Mouse (Mus musculus) layer of hippocampus, postnatal 36 days (tissue): ENCODE results near the gene Focad. TPM values are rescaled to one million over a fixed set of nuclear protein-coding genes. Genes with fewer than 3 reads are reported as not detected.

Experiments
- DNase-seq, 2 experiments: peaks; one replicate each; pipeline ENCODE4 v3.0.0; 2022
- total RNA-seq, 2 experiments: library from RNA; stranded (reverse); gene quantifications; 2 replicates each; pipeline ENCODE4 v1.2.3; 2021

The Focad gene
- total RNA-seq, 2 experiments from 2014 or later: 70.3 to 75.4 TPM

DNA sequence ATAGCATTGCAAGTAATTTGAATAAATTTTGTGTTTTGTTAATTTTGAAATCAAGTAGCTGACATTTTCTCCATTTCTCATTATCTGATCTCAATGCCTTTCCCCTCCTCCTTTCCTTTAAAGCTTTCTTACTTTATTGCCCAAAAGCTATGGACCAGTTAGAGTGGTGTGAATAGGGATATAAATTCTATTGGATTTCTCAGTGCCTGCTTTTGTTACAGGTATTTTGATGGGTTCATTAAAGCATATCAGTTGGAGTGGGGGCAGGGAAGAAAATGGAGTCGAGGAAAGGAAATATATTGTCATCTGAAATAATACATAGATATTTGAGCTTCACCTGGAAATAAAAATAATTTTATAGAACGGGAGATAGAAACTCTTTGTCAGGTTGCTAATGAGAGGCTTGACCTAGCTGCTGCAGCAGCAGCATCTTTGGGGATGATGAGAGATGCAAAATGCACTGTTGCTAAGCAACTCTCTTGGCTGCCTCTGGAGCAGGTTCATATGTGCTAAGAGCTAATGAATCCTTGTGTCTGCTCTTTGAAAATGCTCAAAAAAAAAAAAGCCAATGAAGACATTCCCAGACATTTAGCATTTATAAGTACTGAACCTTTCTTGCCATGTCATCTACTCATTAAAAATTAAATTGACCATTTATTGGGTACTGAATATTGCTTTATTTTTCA lies 116.9 kb downstream of the Focad start:
- DNase-seq: no peak

DNA sequence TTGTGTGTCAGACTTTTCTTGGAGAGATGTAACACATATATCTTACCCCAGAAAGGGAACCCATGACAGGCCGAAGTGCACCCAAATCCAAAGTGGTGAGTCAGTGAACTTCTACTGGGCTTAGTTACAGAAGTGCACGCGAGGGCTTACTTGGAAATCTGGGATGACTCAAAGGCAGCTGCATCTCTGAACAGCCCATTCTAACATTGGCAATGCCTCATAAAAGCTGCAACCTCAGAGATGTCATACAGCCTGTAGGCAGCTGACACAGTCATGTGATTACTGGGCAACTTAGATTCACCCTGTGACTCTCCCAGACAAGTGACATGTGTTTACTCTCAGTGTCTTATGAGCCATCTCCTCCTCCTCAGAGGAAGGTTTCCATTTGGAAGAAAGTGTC lies 119.5 kb downstream of the Focad start:
- no peak for DNase-seq

GRCm38 (mm10) chr4:88218286-88218685 lies 123.9 kb downstream of the Focad start:
- DNase-seq: no peak

DNA sequence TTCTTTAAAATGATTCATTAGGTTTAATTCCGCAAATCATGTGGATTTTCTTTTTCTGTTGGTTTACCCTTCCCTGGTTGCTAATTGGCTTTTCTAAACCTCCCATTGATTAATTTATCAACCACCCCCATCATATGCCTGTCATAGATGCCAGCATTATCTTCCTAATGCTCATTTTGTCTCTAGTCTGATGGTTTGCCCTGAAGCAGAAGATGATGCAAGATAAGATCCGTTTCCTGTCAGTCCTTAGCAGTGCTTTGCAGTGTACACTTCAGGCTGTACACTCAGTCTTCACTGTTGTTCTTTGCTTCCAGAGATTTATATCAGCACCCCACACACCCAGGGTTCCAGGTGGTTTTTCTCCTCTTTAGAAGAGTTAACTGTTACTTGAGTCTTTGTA lies 124.4 kb downstream of the Focad start:
- no peak for DNase-seq

GRCm38 (mm10) chr4:88231375-88231774 lies 136.9 kb downstream of the Focad start:
- no peak for DNase-seq

DNA sequence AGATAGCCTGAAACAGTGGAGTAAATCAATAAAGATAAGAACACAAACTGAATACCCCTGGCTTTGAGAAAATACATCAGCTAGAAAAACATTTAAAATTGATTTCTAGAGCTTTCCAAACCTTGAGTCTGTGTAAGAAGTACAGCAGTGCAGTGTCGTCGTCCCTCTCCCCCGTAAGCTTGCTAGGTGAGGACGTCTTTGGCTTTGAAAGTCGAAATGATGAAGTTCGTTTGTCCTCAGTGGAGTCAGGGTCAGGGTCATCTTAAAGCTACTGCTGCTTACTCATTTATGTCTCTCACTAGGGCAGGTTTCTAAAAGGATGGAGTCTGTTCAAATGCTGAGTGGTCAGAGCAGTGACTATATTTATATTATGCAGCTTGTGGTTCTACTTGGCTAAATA lies 141.5 kb downstream of the Focad start:
- no peak for DNase-seq

GRCm38 (mm10) chr4:88236926-88237756 lies 142.7 kb downstream of the Focad start:
- no peak for DNase-seq

- no peak for DNase-seq
These were observed 143.9 kb downstream of the Focad start for GRCm38 (mm10) chr4:88238351-88238750.

- DNase-seq: no peak
These were observed 149.4 kb downstream of the Focad start for GRCm38 (mm10) chr4:88243834-88244233.

- DNase-seq: no peak
These were observed 151.1 kb downstream of the Focad start for GRCm38 (mm10) chr4:88245494-88245893.

- no peak for DNase-seq
These were observed 166.9 kb downstream of the Focad start for GRCm38 (mm10) chr4:88261349-88261748.

GRCm38 (mm10) chr4:88264536-88264935 lies 170.1 kb downstream of the Focad start:
- DNase-seq: no peak

- no peak for DNase-seq
These were observed 176.1 kb downstream of the Focad start for GRCm38 (mm10) chr4:88270408-88271067.

DNA sequence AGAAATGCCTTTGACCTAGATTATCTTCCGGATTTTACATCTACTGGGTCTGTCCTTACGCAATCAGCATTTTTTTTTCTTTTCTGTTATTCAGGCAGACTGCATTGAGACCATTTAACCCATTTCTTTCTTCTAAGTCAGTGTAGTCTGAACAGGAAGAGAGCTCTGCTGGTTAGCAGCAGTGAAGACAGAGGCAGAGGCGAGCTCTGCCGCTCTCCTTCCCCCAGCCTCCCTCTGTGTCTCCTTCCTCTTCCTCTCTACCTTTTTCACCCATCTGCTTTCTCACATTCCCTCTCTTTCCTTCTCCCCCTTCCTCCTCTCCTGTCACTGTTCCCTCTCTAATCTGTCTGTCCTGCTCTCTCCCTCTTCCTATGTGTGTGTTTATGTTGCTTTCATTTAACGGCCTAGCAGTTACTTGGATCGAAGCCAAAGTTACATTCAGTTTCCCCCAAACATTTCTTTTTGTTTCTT lies 181.2 kb downstream of the Focad start:
- DNase-seq: no peak

DNA sequence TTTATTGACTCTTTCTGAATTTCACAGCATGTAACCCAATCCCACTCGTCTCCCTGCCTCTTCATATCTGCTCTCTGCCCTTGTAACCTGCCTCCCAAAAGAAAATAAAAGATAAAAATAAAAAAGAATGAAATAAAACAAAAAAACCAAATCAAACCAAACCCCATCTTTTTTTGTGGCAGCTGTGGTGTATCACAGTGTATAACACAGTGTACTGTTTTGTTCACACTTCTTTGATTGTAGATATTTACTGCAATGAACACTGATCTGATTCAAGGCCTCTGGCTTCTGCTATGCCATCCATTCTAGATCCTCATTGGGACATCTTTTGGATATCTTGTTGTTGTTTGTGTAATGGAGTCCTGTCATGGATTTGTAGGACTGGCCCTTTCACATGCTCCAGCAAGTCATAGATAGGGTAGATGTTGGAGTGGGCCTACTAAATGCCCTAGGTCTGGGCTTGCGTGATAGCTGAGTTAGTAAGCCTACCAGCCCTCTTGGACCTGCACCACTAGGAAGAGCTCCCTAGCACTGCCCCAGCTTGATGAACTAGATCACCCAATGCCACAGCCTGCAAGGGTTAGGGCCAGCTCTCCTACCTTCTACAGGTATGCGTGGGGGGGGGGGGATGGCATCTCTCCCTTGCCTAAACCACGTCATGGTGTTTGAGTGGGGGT lies 181.8 kb downstream of the Focad start:
- DNase-seq: no peak

- DNase-seq: no peak
These were observed 184.1 kb downstream of the Focad start for GRCm38 (mm10) chr4:88278524-88278923.

DNA sequence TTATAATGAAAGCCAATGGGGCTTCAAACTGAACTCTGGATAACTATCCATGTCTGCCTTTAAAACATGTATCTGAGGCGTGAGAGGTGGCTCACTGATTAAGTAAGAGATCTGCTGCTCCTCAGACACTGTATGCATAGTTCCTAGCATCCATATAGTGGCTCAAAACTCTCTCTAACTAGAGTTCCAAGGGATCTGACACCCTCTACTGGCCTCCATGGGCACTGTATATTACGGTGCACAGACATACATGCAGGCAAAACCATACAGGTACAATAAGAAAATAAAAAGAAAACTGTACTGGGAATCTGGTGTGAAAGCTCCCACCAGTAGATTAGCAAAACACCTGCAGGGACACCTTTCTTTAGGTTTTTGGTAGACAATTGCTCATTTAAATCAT lies 186.1 kb downstream of the Focad start:
- DNase-seq: no peak

DNA sequence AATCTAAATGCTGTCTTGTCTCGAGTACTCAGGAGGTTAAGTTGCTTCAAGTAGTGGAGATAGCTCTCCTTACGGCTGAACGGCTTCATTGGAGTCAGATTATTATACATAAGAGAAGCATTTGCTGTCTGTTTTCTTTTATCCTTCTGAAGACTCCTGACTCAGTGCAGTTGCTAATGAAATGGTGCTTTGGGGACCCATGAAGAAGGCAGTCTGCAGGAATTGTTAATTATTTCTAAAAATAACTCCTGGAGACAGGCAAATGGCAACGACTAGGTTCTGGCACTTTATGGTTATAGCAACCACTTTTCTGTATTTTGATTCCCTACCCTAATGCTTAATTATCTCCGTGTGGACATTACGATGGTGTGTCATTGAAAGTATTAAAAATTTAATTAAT lies 201.1 kb downstream of the Focad start:
- DNase-seq: no peak

- DNase-seq: no peak
These were observed 205.1 kb downstream of the Focad start for GRCm38 (mm10) chr4:88299551-88299950.

GRCm38 (mm10) chr4:88300832-88301621 lies 206.6 kb downstream of the Focad start:
- DNase-seq: no peak

DNA sequence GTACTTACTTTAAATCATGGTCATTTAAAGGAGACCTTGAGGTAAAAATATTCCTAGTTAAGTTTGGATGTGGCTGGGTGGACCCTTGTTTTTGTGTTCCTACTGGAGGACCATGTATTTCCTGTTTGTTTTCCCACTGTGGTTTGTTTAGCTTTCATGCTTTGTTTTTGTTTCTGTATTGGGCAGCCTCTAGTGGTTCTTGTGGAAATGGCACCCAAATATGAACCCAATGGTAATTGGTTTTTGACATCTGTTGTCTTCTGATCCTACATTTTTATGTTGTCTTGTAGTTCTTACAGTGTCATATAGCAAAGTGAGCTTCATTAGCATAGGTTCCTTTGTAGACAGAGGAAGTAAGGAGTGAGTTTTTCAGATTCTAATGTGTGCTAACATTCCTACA lies 207.9 kb downstream of the Focad start:
- no peak for DNase-seq

DNA sequence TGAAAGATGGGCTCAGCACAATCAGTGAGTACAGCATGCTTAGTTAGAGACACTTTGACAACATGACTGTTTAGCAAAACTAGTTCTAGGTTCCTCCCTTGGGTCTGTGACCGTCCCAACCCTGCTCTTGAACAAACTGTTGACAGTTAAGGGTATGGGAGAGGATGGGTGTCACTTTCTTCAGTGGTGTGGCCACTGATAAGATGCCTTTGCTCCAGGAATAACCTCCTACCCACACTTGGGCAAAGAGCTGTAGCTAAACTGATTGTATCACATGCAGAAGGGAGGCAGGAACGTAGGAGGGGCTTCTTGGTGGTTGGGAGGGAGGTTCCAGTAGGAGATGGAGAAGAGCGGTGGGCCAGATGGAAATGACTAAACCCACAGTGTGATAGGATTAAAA lies 213.3 kb downstream of the Focad start:
- no peak for DNase-seq
